Mouse (Mus musculus) neural tube, postnatal 0 days (tissue): ENCODE data around the gene Pigl. TPM values are rescaled to one million over a fixed set of nuclear protein-coding genes. Genes with fewer than 3 reads are reported as not detected.

Experiments
- polyA plus RNA-seq: library from polyadenylated mRNA; unstranded; fragments of >200 nt; fragmentation: Nextera tagmentation; extraction: Ambion mirVana; gene quantifications from 2 replicates; pipeline ENCODE4 v1.2.1, GENCODE M21; 2015

Pigl gene
- polyA plus RNA-seq = 7.7 and 7.9 TPM in 2 replicates

DNA sequence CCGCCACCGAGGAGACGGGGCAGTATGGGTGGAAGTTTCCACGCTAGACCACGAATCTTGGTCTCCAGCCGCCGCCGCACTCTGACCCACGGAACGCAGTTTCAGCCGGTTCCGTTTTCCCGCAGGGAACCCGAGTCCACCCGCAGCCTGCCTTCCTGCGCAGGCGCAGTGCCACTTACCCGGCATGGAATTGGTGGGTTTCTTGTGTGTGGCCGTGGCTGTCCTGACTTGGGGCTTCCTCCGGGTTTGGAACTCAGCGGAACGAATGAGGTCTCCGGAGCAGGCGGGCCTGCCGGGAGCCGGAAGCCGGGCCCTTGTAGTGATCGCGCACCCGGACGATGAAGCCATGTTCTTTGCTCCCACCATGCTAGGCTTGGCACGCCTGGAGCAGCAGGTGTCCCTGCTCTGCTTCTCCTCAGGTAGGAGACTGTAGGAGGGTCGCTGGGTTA, at the start of gene Pigl, which contains the start of gene Ncor1:
Gene Pigl, plus strand, starts transcription at position 185 of the 449 bp plus-strand sequence.
Gene Ncor1, minus strand, starts transcription at position 266 of the 449 bp plus-strand sequence.

DNA sequence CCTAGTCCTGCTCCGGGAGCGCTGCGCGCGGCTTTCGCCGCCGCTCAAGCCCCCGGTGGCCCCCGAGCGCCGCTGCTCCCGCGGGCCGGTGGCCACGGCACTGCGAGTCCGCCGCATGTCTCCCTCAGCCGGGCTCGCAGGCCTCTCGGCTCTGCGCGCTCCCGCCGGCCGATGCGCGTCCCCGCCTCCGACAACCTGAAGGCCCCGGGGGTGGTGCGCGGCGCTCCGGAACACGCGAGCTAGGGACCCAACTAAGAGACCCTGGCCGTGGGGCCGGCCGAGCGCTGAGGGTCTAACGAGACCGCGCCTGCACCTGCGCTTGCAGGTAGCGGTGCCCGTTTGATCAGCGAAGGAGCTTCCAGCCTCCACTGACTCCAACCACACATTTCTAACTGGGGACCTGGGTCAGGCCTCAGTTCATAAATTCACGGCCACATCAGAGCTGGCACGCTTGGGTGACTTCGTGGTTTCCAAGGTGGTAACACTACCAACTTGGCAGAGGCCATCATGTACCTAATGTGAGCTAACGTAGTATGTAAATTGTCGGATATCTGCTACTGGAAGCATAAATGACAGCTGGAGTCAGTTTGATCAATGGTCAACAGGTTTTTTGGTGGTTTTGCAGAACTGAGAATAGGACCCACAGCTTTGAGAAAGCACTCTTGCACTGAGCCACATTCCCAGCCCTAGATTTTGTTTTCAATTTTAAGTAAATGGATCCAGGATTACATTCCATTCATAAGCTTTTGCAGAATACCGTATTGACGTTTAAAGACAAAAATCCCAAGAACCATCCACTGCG, 81.0 kb downstream of the Pigl start, which contains the start of gene Cenpv:
Gene Cenpv, minus strand, starts transcription at position 173 of the 802 bp plus-strand sequence.

DNA sequence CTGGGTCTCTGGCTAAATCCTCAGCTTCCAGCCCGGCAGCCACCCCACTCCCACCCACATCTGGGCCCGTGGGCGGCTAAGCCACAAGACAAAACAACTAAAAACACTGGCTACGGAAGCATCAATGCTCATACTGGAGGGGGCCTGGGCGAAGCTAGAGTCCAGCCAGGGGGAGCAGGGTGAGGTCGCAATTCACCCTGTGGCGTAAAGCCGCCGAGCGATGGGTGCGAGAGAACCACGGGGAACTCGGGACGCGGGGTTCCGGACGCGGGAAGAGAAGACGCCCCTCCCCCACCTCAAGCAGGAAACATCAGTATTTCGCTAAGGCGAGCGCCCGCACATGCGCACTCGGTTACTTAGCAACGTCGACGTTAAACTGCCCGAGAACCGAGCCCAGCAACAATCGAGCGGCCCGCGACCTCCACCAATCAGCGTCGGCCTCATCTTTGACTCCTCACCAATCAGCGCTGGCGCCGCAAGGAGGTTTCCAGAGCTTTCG, 92.5 kb downstream of the Pigl start, which contains the start of gene Ubb:
Gene Ubb, plus strand, starts transcription at position 445 of the 499 bp plus-strand sequence.

Other genes with a start within 250 kb of the Pigl start
- gene Adora2b, start 209.5 kb upstream of the Pigl start, polyA plus RNA-seq = 16.6 and 17.8 TPM in 2 replicates
- 34.4 and 37.4 TPM in 2 replicates for gene Zswim7, start 177.1 kb upstream of the Pigl start, polyA plus RNA-seq
- gene Ttc19, start 177.0 kb upstream of the Pigl start, polyA plus RNA-seq = 51.6 and 53.1 TPM in 2 replicates
- gene Ncor1, start 81 bp downstream of the Pigl start, polyA plus RNA-seq = 152 and 159 TPM in 2 replicates
- 41.1 and 42.8 TPM in 2 replicates for gene Cenpv, start 80.8 kb downstream of the Pigl start, polyA plus RNA-seq
- 3,873 and 3,884 TPM in 2 replicates for gene Ubb, start 92.7 kb downstream of the Pigl start, polyA plus RNA-seq
- gene Trpv2, start 116.0 kb downstream of the Pigl start, polyA plus RNA-seq = 25.9 and 32.1 TPM in 2 replicates
- gene Lrrc75a, start 190.1 kb downstream of the Pigl start, polyA plus RNA-seq = 7.6 and 7.9 TPM in 2 replicates
- gene Mmgt2, start 190.2 kb downstream of the Pigl start, polyA plus RNA-seq = 24.7 and 32.0 TPM in 2 replicates